Comparison of ENCODE assay signal across 8 mouse cellular contexts in the genomic region with DNA sequence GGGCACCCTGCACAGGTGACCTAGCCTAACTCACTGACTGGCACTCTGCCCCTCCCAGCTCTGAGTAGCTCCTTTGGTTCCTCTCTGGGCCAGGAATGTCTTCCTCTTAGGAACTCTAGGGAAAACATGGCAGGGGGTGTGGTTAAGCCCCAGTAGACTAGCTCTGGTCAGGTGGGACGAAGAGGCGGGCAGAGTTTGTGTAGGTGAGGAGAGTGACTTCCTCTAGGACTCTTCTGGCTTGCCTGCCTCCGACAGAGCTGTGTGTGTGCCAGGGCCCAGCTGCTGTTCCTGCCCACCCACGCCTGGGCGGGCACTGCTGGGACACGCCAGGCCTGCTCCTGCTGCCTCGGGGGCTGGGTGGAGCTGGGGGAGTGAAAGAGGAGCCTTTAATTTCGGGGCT. TPM values are rescaled to one million over a fixed set of nuclear protein-coding genes. Genes with fewer than 3 reads are reported as not detected.
DNase-seq lines count a peak whose midpoint lies in the region; ATAC-seq lines count a peak whose summit lies in the region.

No protein-coding gene starts in this region.

- H3K9ac ChIP-seq in hindbrain, embryonic 14.5 days, result no peak overlapping the region
- no peak overlapping the region for H3K9ac ChIP-seq in midbrain, embryonic 16.5 days (ENCODE audit: low read depth, low read length)

- no peaks in the 10 kb centered on the region for H3K9me3 ChIP-seq in hindbrain, embryonic 14.5 days (ENCODE audit: control insufficient read depth, low read length)
- no peaks in the 10 kb centered on the region for H3K9me3 ChIP-seq in midbrain, embryonic 16.5 days (replicated peaks; ENCODE audit: control insufficient read depth, low read length, poor library complexity, severe bottlenecking)

- ATAC-seq in hindbrain, embryonic 14.5 days (ENCODE audit: low FRiP score), result no peak
- no peak for ATAC-seq in midbrain, embryonic 16.5 days
- ATAC-seq in cerebellum, adult (ENCODE audit: insufficient number of reproducible peaks, low FRiP score, low TSS enrichment), result no peak

- H3K4me3 ChIP-seq in hindbrain, embryonic 14.5 days (replicated peaks; ENCODE audit: low read length), result peak overlapping the region; percentile 70
- H3K4me3 ChIP-seq in midbrain, embryonic 16.5 days (ENCODE audit: low read depth, low read length), result no peak overlapping the region

- H3K27me3 ChIP-seq in hindbrain, embryonic 14.5 days (ENCODE audit: control insufficient read depth, insufficient read depth, low read length), result no peaks in the 10 kb centered on the region
- H3K27me3 ChIP-seq in midbrain, embryonic 16.5 days (ENCODE audit: control insufficient read depth, insufficient read depth, low read depth, low read length), result no peaks in the 10 kb centered on the region

- H3K27ac ChIP-seq in hindbrain, embryonic 14.5 days, result no peak overlapping the region
- H3K27ac ChIP-seq in midbrain, embryonic 16.5 days (ENCODE audit: low read length), result no peak overlapping the region

- intact Hi-C loops in left cerebral cortex, postnatal 25 days (cut with DNase I), result no loop called here

- 35% methylated on average over 8 of the region's 8 CpGs for WGBS in hindbrain, embryonic 14.5 days
- WGBS in midbrain, embryonic 16.5 days, result 60% methylated on average over 8 of the region's 8 CpGs

- H3K4me1 ChIP-seq in hindbrain, embryonic 14.5 days (replicated peaks; ENCODE audit: control insufficient read depth, insufficient read depth, low read length), result peaks cover 35% of the 10 kb centered on the region
- H3K4me1 ChIP-seq in midbrain, embryonic 16.5 days (ENCODE audit: control insufficient read depth, insufficient read depth, low read length), result peaks cover 21% of the 10 kb centered on the region

- DNase-seq in urinary bladder, postnatal 14 days (ENCODE audit: low spot score), result peak; percentile 48
- DNase-seq in urinary bladder, postnatal 10 days (ENCODE audit: low spot score), result no peak
- no peak for DNase-seq in hindbrain, embryonic 14.5 days (ENCODE audit: low spot score)
- DNase-seq in left cerebral cortex, postnatal 25 days (ENCODE audit: low spot score in 2 of 2), result peak; percentile 47 to 81
- no peak for DNase-seq in B cell, adult 2 months
- no peak for DNase-seq in cerebellum, postnatal 36 days

- H3K4me2 ChIP-seq in hindbrain, embryonic 14.5 days (replicated peaks), result peak overlapping the region; percentile 75
- H3K4me2 ChIP-seq in midbrain, embryonic 16.5 days (ENCODE audit: low read length), result peak overlapping the region; percentile 63

- peaks cover 8% of the 10 kb centered on the region for H3K36me3 ChIP-seq in hindbrain, embryonic 14.5 days (replicated peaks; ENCODE audit: control insufficient read depth, insufficient read depth)
- H3K36me3 ChIP-seq in midbrain, embryonic 16.5 days (ENCODE audit: control insufficient read depth, insufficient read depth, low read length), result 0 out of 2 replicates have a peak, but pooled peaks cover 3% of the 10 kb centered on the region

RNA-seq across cellular contexts. Expression of a gene that starts 5.1 kb away (rescaled TPM):
- polyA plus RNA-seq in hindbrain, embryonic 14.5 days (2014; fragmentation: Nextera tagmentation; extraction: Ambion mirVana), result 19.3 and 19.6 TPM in 2 replicates
- total RNA-seq in left cerebral cortex, postnatal 25 days (2021), result 10 to 100 TPM; 12.8 to 19.3 TPM
- polyA plus RNA-seq in midbrain, embryonic 16.5 days (2015; fragmentation: Nextera tagmentation; extraction: Ambion mirVana), result 15.6 and 19.6 TPM in 2 replicates

Comparison
In these comparisons a context has a peak if more than half of its experiments do, and no peak if none do; other contexts are left out.
1. DNase-seq: peak in urinary bladder, postnatal 14 days (single experiment) and left cerebral cortex, postnatal 25 days (2 of 2); none in urinary bladder, postnatal 10 days (single experiment), hindbrain, embryonic 14.5 days (single experiment), B cell, adult 2 months (0 of 2) and cerebellum, postnatal 36 days (0 of 2).